Mouse (Mus musculus): ENCODE results near the gene Vti1a.

DNA sequence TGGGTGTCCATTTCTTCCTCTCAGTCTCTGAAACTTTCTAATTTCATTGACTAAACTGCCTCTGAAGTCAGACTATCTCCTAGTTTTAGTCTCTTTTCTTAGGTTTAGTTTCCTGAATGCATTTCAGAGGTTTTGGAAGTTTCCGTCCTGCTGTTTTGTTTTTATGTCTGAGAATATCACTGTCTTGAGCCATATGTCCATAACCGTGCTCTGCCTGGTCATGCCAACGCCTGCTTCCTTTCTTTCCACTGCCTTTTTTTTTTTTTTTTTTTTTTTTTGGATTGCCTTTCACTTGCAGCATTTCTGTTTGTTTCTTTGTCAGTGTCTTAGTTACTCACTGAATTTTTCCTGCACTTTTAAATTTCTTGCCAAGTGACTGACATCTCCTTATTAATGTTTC lies 15.6 kb upstream of the Vti1a start:
- TF ChIP-seq CTCF (IDR thresholded peaks at IDR 0.05; ENCODE audit: low read depth, low read length) (no peak), POLR2A (IDR thresholded peaks at IDR 0.05; ENCODE audit: insufficient read depth, low read length) (no peak)
